ENCODE assay signal across 8 mouse cellular contexts in the genomic region with DNA sequence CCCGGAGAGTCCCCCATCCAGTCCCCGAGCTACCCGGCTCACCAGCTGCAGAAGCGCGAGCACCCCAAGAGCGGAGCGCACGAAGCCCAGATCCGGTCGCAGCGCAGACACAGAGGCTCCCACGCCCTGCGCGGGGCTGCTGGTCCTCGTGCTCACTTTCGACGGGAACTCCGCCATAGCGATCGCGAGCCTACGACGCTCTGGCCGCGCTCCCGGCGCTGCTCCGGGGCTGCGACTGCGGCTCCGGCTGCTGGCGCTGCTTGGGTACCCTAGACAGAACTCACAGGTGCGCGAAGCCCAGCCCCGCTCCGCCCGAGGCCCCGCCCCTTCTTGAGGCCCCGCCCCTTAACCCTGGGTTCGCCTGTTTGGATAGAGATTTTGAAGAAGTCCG. TPM values are rescaled to one million over a fixed set of nuclear protein-coding genes. Genes with fewer than 3 reads are reported as not detected.
DNase-seq lines count a peak whose midpoint lies in the region; ATAC-seq lines count a peak whose summit lies in the region.

Gene Pllp (minus strand): TSS at position 285 of the 391 bp plus-strand sequence.

- peak; percentile 88 for DNase-seq in heart, adult 11 months
- DNase-seq in heart, postnatal 36 days = no peak
- DNase-seq in T-cell, adult 2 months (ENCODE audit: low spot score) = peak; percentile 40
- DNase-seq in naive thymus-derived CD4-positive, alpha-beta T cell, adult 2 months (ENCODE audit: low read depth) = peak; percentile 41
- DNase-seq in ovary, adult 18-20 months (ENCODE audit: low spot score) = no peak

- peak within 1 kb of the TSS; percentile 33 for H3K9ac ChIP-seq in forebrain, embryonic 15.5 days (replicated peaks)
- H3K9ac ChIP-seq in kidney, embryonic 14.5 days (ENCODE audit: low read depth, low read length) = peak within 1 kb of the TSS; percentile 42; the same call in 1 of the 2 replicates
- H3K9ac ChIP-seq in limb, embryonic 15.5 days = no peak within 1 kb of the TSS

- H3K9me3 ChIP-seq in forebrain, embryonic 15.5 days = no peaks in the 10 kb centered on the region
- no peaks in the 10 kb centered on the region for H3K9me3 ChIP-seq in kidney, embryonic 14.5 days (ENCODE audit: control insufficient read depth, low read length)
- no peaks in the 10 kb centered on the region for H3K9me3 ChIP-seq in limb, embryonic 15.5 days

- WGBS in forebrain, embryonic 15.5 days = under 1% methylated on average over 41 of the region's 41 CpGs
- under 1% methylated on average over 41 of the region's 41 CpGs for WGBS in kidney, embryonic 14.5 days
- under 1% methylated on average over 41 of the region's 41 CpGs for WGBS in limb, embryonic 15.5 days

- peak within 1 kb of the TSS; percentile 47 for H3K4me3 ChIP-seq in forebrain, embryonic 15.5 days
- H3K4me3 ChIP-seq in kidney, embryonic 14.5 days (ENCODE audit: low read length) = peak within 1 kb of the TSS; percentile 48
- peak within 1 kb of the TSS; percentile 41 for H3K4me3 ChIP-seq in limb, embryonic 15.5 days

- peak; percentile 68 for ATAC-seq in forebrain, embryonic 15.5 days (replicated peaks)
- peak; percentile 81 for ATAC-seq in kidney, embryonic 14.5 days (ENCODE audit: low FRiP score, low TSS enrichment)
- ATAC-seq in limb, embryonic 15.5 days (ENCODE audit: insufficient number of reproducible peaks, low FRiP score, low TSS enrichment, low read depth) = peak; percentile 53; the same call in 1 of the 2 replicates

- H3K4me1 ChIP-seq in forebrain, embryonic 15.5 days = peaks cover 13% of the 10 kb centered on the region
- H3K4me1 ChIP-seq in kidney, embryonic 14.5 days (ENCODE audit: control insufficient read depth, insufficient read depth, low read length) = peaks cover 5% of the 10 kb centered on the region; the same call in 1 of the 2 replicates
- peaks cover 21% of the 10 kb centered on the region for H3K4me1 ChIP-seq in limb, embryonic 15.5 days

- peaks cover 48% of the 10 kb centered on the region for H3K27me3 ChIP-seq in forebrain, embryonic 15.5 days
- H3K27me3 ChIP-seq in kidney, embryonic 14.5 days (ENCODE audit: control insufficient read depth, insufficient read depth, low read length) = peaks cover 49% of the 10 kb centered on the region
- H3K27me3 ChIP-seq in limb, embryonic 15.5 days = peaks cover 62% of the 10 kb centered on the region

- peak within 1 kb of the TSS; percentile 89 for H3K4me2 ChIP-seq in forebrain, embryonic 15.5 days (replicated peaks)
- H3K4me2 ChIP-seq in kidney, embryonic 14.5 days (replicated peaks; ENCODE audit: low read depth, low read length) = peak within 1 kb of the TSS; percentile 80
- peak within 1 kb of the TSS; percentile 83 for H3K4me2 ChIP-seq in limb, embryonic 15.5 days

- H3K27ac ChIP-seq in forebrain, embryonic 15.5 days (replicated peaks) = no peak within 1 kb of the TSS
- H3K27ac ChIP-seq in kidney, embryonic 14.5 days (ENCODE audit: low read depth, low read length) = no peak within 1 kb of the TSS
- no peak within 1 kb of the TSS for H3K27ac ChIP-seq in limb, embryonic 15.5 days

- intact Hi-C loops in heart, postnatal 36 days (cut with DNase I) = no loop called here

- no peaks in the 10 kb centered on the region for H3K36me3 ChIP-seq in forebrain, embryonic 15.5 days
- no peaks in the 10 kb centered on the region for H3K36me3 ChIP-seq in kidney, embryonic 14.5 days (ENCODE audit: control insufficient read depth, insufficient read depth, low read length)
- no peaks in the 10 kb centered on the region for H3K36me3 ChIP-seq in limb, embryonic 15.5 days

RNA-seq across cellular contexts. Expression of gene Pllp, which starts in this region (rescaled TPM):
- under 1 TPM; 0.31 to 0.38 TPM for total RNA-seq in heart, postnatal 36 days (2021)
- 1.3 and 1.5 TPM in 2 replicates for polyA plus RNA-seq in forebrain, embryonic 15.5 days (2015; fragmentation: Nextera tagmentation; extraction: Ambion mirVana)
- polyA plus RNA-seq in kidney, embryonic 14.5 days (2014; fragmentation: Nextera tagmentation; extraction: Ambion mirVana) = 13.5 and 19.3 TPM in 2 replicates
- polyA plus RNA-seq in limb, embryonic 15.5 days (2015; fragmentation: Nextera tagmentation; extraction: Ambion mirVana) = 17.3 and 18.9 TPM in 2 replicates

Comparison
In these comparisons a context has a peak if more than half of its experiments do, and no peak if none do; other contexts are left out.
1. DNase-seq: peak in heart, adult 11 months (single experiment), T-cell, adult 2 months (single experiment) and naive thymus-derived CD4-positive, alpha-beta T cell, adult 2 months (single experiment); none in heart, postnatal 36 days (0 of 2) and ovary, adult 18-20 months (single experiment).
2. Peak in every context shown above with its lines, with median percentiles within 50 percentile points of each other: ATAC-seq, H3K4me2 ChIP-seq and H3K4me3 ChIP-seq.